Mouse (Mus musculus) liver, embryonic 14.5 days (tissue): Measurements from ENCODE around the gene Arl6. TPM values are rescaled to one million over a fixed set of nuclear protein-coding genes. Genes with fewer than 3 reads are reported as not detected.

Experiments
- ATAC-seq: fragments of 200-750 bp; cut with Nextera tagmentation; 2 replicates; pipeline ENCODE4 v1.8.0; 2017; ENCODE audit warnings: moderate number of reproducible peaks, mild to moderate bottlenecking, moderate library complexity; ENCODE audit not compliant: insufficient read depth
- DNase-seq, 3 experiments: peaks; one replicate each; pipeline ENCODE4 v3.0.0-alpha.2; 2012 to 2013; ENCODE audit warnings: low read depth in 3 of 3, low spot score in 3 of 3
- H3K27ac ChIP-seq: fragments of 300-500 bp; sonication (generic); 2 replicates; pipeline ENCODE4 v1.5.1; 2014; ENCODE audit warnings: moderate library complexity, mild to moderate bottlenecking, control low read depth, inconsistent platforms
- H3K27me3 ChIP-seq: fragments of 300-500 bp; sonication (generic); 2 replicates; pipeline ENCODE4 v1.6.1; 2014; ENCODE audit warnings: mild to moderate bottlenecking, low read length, moderate library complexity; ENCODE audit not compliant: control insufficient read depth, insufficient read depth
- H3K36me3 ChIP-seq: fragments of 300-500 bp; sonication (generic); replicated peaks from 2 replicates; pipeline ENCODE4 v1.6.1; 2014; ENCODE audit warnings: low read depth; ENCODE audit not compliant: control insufficient read depth, insufficient read depth
- H3K4me1 ChIP-seq, 2 experiments: fragments of 200-500 bp in 1 of 2; fragments of 300-500 bp in 1 of 2; sonication (generic) in 1 of 2; replicated peaks; 2 replicates each; pipeline ENCODE4 v1.6.1; 2012 to 2014; ENCODE audit warnings: antibody characterized with exemption in 1 of 2, inconsistent platforms in 1 of 2, low read length in 1 of 2; ENCODE audit not compliant: control insufficient read depth in 2 of 2, insufficient read depth in 2 of 2
- H3K4me2 ChIP-seq: fragments of 300-500 bp; sonication (generic); 2 replicates; pipeline ENCODE4 v1.6.1; 2014; ENCODE audit warnings: low read depth, mild to moderate bottlenecking, control low read depth, moderate library complexity
- H3K4me3 ChIP-seq, 2 experiments: fragments of 200-500 bp in 1 of 2; fragments of 300-500 bp in 1 of 2; sonication (generic) in 1 of 2; 2 replicates each; pipeline ENCODE4 v1.5.1; 2012 to 2014; ENCODE audit warnings: low read depth in 2 of 2, low read length in 2 of 2, mild to moderate bottlenecking in 2 of 2, control low read depth in 1 of 2, inconsistent platforms in 1 of 2, moderate library complexity in 1 of 2; ENCODE audit not compliant: insufficient read depth in 1 of 2
- H3K9ac ChIP-seq: fragments of 300-500 bp; sonication (generic); replicated peaks from 2 replicates; pipeline ENCODE4 v1.6.1; 2014; ENCODE audit warnings: mild to moderate bottlenecking, control low read depth, moderate library complexity
- H3K9me3 ChIP-seq: fragments of 300-500 bp; sonication (generic); 2 replicates; pipeline ENCODE4 v1.6.1; 2016; ENCODE audit warnings: low read length, mixed read lengths; ENCODE audit not compliant: control insufficient read depth
- CTCF ChIP-seq: IDR thresholded peaks from 2 replicates; pipeline ENCODE4 v1.5.1; 2016; ENCODE audit warnings: antibody characterized with exemption, low read depth, control low read depth
- EP300 ChIP-seq: IDR thresholded peaks from 2 replicates; pipeline ENCODE4 v1.6.1; 2016; ENCODE audit warnings: antibody characterized with exemption, low read depth
- WGBS: fragments of 180-500 bp; shearing (Covaris S2); extraction: QIAGEN DNeasy Blood & Tissue Kit; methylation state at CpG from one replicate; pipeline ENCODE4 v1.1.7; 2014; ENCODE audit not compliant: insufficient replicate concordance; 5-methylcytosine and 5-hydroxymethylcytosine counted together
- polyA plus RNA-seq, 2 experiments: library from polyadenylated mRNA; depleted of rRNA in 1 of 2; stranded (reverse) in 1 of 2; unstranded in 1 of 2; fragments of >200 nt; fragmentation: Nextera tagmentation in 1 of 2; extraction: Ambion mirVana in 1 of 2; gene quantifications; 2 replicates each; pipeline versions ENCODE4 v1.2.1 to v1.2.3; 2012 to 2014

The Arl6 gene
- polyA plus RNA-seq (2012; rRNA removed): 0.88 and 1.4 TPM in 2 replicates
- 3.1 and 3.7 TPM in 2 replicates for polyA plus RNA-seq (2014; fragmentation: Nextera tagmentation; extraction: Ambion mirVana)

DNA sequence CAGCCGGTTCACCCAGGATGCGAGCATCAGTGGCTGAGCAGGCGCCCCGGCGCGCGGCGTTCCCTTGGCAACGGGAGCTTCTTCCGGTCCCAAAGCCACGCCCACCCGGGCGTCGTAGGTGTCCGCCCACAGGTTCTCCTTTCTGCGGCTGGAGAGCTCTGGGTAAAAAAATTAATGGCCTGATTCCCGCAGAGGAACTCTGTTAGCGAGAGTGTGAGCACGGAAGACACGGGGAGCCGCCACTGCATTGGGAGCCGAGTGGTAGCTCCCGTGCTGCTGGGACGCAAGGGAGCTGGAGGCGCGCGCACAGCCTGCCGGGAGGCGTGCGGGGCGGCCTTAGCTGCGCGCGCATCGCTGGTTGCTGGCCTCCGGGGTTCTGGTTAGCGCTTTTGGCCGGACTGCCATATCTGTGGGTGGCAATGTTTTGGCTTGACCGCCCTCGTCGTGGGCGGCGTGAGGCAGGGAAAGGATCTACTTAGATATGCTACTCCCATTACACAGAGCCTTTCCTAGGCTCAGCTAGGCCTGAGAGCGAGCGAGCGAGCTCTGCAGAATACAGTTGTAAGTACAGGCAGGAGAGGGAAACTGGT lies at the start of gene Arl6:
TSS of gene Arl6 (minus strand) at position 290 of the 590 bp plus-strand sequence.
- TF ChIP-seq EP300: no peak
- no peak for TF ChIP-seq CTCF
- Histone ChIP-seq H3K9ac (peak within 1 kb of the TSS; percentile 58), H3K9me3 (no peaks in the 10 kb centered on the region), H3K27me3 (no peaks in the 10 kb centered on the region), H3K4me1 (peaks cover 0 to 3% of the 10 kb centered on the region in 2 experiments; a peak in 2 of 4 replicates), H3K4me3 (peak within 1 kb of the TSS; percentile 75 to 83), H3K27ac (peak within 1 kb of the TSS; percentile 48; the same call in 1 of the 2 replicates), H3K36me3 (no peaks in the 10 kb centered on the region), H3K4me2 (peak within 1 kb of the TSS; percentile 84)
- DNase-seq (peak; percentile 68 to 72 (median 71)), ATAC-seq (peak; percentile 98)
- WGBS: under 1% methylated on average over 46 of the region's 46 CpGs

DNA sequence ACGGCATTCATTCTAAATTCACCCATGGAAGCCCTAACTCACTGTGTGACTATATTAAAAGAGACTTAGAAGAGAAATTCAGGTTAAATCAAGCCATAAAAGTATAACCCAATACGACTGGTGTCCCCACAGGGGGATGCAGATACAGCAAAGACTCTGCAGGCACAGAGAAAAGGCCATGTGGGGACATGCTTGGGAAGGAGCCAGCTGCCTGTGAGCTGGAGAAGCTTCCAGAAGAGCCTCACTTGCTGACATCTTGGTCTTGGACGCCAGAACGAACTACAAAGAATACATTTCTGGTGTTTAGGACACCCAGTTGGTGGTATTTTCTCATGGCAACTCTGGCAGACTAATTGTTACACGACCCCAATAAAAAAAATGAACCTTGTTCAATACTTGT lies 45.9 kb upstream of the Arl6 start:
- 34% methylated on average over 5 of the region's 5 CpGs for whole genome bisulfite sequencing
- TF ChIP-seq EP300 (no peak), CTCF (no peak)
- DNase-seq (no peak), ATAC-seq (no peak)
- Histone ChIP-seq H3K9ac (no peak overlapping the region), H3K4me3 (no peak overlapping the region), H3K36me3 (no peaks in the 10 kb centered on the region), H3K4me2 (no peak overlapping the region), H3K27ac (no peak overlapping the region), H3K4me1 (no peaks in the 10 kb centered on the region), H3K9me3 (no peaks in the 10 kb centered on the region), H3K27me3 (no peaks in the 10 kb centered on the region)

DNA sequence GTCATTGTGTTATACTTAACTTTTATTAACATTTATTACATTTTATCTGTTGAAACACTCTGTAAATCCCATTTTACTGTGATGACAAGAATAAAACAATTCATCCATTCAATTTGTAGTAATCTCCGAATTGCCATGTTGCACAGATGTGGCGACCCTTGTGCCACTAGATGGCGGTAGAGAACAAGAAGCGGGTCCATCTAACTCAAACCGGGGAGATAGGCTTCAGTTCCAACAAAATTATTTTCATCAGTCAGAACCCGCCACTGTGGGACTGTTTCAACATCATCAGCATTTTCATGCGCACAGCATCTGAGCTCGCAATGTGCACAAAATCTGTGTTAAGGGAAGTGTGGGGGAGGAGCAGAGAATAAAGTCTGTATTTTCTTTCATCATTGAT lies 44.2 kb upstream of the Arl6 start:
- Histone ChIP-seq H3K27ac (no peak overlapping the region), H3K4me2 (no peak overlapping the region), H3K9me3 (no peaks in the 10 kb centered on the region), H3K4me1 (no peaks in the 10 kb centered on the region), H3K27me3 (no peaks in the 10 kb centered on the region), H3K4me3 (no peak overlapping the region), H3K9ac (no peak overlapping the region), H3K36me3 (no peaks in the 10 kb centered on the region)
- TF ChIP-seq EP300 (no peak), CTCF (peak; percentile 82)
- DNase-seq (peak; percentile 7 to 19 (median 7)), ATAC-seq (no peak)
- 10% methylated on average over 8 of the region's 8 CpGs for WGBS

DNA sequence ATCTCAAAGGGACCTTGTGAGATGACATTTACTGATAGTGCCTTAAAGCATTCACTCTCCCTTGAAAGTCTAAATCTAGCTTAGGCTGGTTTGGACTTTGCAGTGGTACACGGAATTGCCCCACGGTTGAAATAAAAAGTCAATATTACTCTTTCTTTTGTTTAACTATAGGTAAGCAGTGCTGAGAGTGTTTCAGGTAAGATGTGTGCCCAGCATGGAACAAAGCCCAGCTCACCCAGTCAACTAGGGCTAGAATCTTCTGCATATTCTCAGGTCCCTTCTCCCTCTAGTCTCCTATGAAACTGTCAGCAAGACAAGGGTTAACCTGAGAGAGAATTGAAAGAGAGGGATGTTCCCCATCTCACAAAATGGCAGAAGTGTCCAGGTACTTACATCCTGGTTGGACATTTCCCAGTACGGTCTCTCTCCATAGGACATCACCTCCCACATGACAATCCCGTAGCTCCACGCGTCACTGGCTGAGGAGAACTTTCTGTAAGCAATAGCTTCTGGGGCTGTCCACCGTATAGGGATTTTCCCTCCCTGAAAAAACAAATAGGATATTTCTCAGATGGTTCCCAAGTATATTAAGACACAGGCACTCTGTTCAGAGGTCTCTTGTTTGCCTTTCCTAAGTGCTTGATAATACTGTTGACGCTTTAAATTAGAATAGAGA lies 43.2 kb upstream of the Arl6 start:
- ATAC-seq (no peak), DNase-seq (no peak)
- no peaks in the 10 kb centered on the region for H3K4me1 ChIP-seq
- H3K9me3 ChIP-seq: no peaks in the 10 kb centered on the region
- H3K4me2 ChIP-seq: no peak overlapping the region
- no peaks in the 10 kb centered on the region for H3K27me3 ChIP-seq
- no peaks in the 10 kb centered on the region for H3K36me3 ChIP-seq
- H3K4me3 ChIP-seq: no peak overlapping the region
- TF ChIP-seq CTCF (no peak), EP300 (no peak)
- H3K27ac ChIP-seq: no peak overlapping the region
- no peak overlapping the region for H3K9ac ChIP-seq
- 61% methylated on average over 8 of the region's 8 CpGs for WGBS

DNA sequence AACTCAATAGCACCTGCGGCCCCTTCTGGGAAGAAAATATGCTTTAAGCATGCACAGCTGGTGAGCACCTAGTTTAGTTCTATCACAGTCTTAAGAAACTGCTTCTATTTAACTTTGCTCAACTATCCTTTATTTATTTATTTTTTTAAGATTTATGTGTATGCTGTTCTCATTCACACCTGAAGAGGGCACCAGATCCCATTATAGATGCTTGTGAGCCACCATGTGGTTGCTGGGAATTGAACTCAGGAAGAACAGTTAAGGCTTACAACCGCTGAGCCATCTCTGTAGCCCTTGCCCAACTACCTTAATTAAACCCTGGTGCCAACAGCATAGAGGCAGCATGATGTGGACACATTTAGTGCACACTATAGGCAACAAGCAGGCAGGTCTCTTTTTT lies 27.7 kb upstream of the Arl6 start:
- Histone ChIP-seq H3K27ac (no peak overlapping the region), H3K9me3 (no peaks in the 10 kb centered on the region), H3K4me1 (no peaks in the 10 kb centered on the region), H3K4me2 (no peak overlapping the region), H3K27me3 (no peaks in the 10 kb centered on the region), H3K9ac (no peak overlapping the region), H3K36me3 (no peaks in the 10 kb centered on the region), H3K4me3 (no peak overlapping the region)
- WGBS: 64% methylated on average over 2 of the region's 2 CpGs
- ATAC-seq: no peak
- TF ChIP-seq CTCF: no peak
- no peak for TF ChIP-seq EP300
- no peak for DNase-seq
